Mouse (Mus musculus) CH12.LX (cell line): ENCODE results near the gene Rbfox1. TPM values are rescaled to one million over a fixed set of nuclear protein-coding genes. Genes with fewer than 3 reads are reported as not detected.

Experiments
- DNase-seq: peaks from one replicate; pipeline ENCODE4 v3.0.0-alpha.2; 2013; ENCODE audit errors: extremely low read depth
- H3K27ac ChIP-seq: 2 replicates; pipeline ENCODE4 v1.5.1; 2012; ENCODE audit warnings: low read depth, mild to moderate bottlenecking, control low read depth, moderate library complexity; ENCODE audit not compliant: insufficient read depth
- H3K27me3 ChIP-seq: replicated peaks from 2 replicates; pipeline ENCODE3; 2012; ENCODE audit warnings: inconsistent platforms
- H3K36me3 ChIP-seq, 2 experiments: replicated peaks in 1 of 2; 2 replicates each; pipeline versions ENCODE3 to v1.6.1; 2012; ENCODE audit warnings: inconsistent platforms in 1 of 2, low read length in 1 of 2, mild to moderate bottlenecking in 1 of 2, mixed read lengths in 1 of 2, moderate library complexity in 1 of 2; ENCODE audit not compliant: control insufficient read depth in 1 of 2, insufficient read depth in 1 of 2
- H3K4me1 ChIP-seq, 2 experiments: 2 replicates each; pipeline ENCODE4 v1.6.1; 2012; ENCODE audit warnings: inconsistent platforms in 1 of 2, moderate library complexity in 1 of 2; ENCODE audit not compliant: insufficient read depth in 2 of 2, control insufficient read depth in 1 of 2
- H3K4me2 ChIP-seq: 2 replicates; pipeline ENCODE4 v1.6.1; 2012; ENCODE audit warnings: low read depth, mild to moderate bottlenecking, control low read depth; ENCODE audit not compliant: poor library complexity, insufficient read depth, severe bottlenecking
- H3K4me3 ChIP-seq, 3 experiments: fragments of 150-350 bp in 1 of 3; sonication (generic) in 1 of 3; replicated peaks in 1 of 3; 2 replicates each; pipeline versions ENCODE3 to v1.5.1; 2011 to 2012; ENCODE audit warnings: low read depth in 2 of 3, low read length in 2 of 3, mild to moderate bottlenecking in 2 of 3, moderate library complexity in 2 of 3, control low read depth in 1 of 3, improper control_type of control experiment in 1 of 3, inconsistent platforms in 1 of 3, mixed read lengths in 1 of 3; ENCODE audit not compliant: poor library complexity in 1 of 3
- H3K79me2 ChIP-seq: replicated peaks from 2 replicates; pipeline ENCODE4 v1.6.1; 2012; ENCODE audit warnings: mild to moderate bottlenecking, moderate library complexity; ENCODE audit not compliant: control insufficient read depth, poor library complexity, insufficient read depth, severe bottlenecking; ENCODE audit errors: extremely low read depth
- H3K9ac ChIP-seq: 2 replicates; pipeline ENCODE4 v1.6.1; 2012; ENCODE audit warnings: low read depth, mild to moderate bottlenecking, control low read depth, moderate library complexity; ENCODE audit not compliant: insufficient read depth
- H3K9me3 ChIP-seq: replicated peaks from 2 replicates; pipeline ENCODE3; 2012; ENCODE audit warnings: low read length, inconsistent platforms, mixed read lengths
- BHLHE40 ChIP-seq: IDR thresholded peaks from 2 replicates; pipeline ENCODE4 v1.6.1; 2011; ENCODE audit warnings: mild to moderate bottlenecking, low read depth, low read length, improper control_type of control experiment
- CHD1 ChIP-seq: IDR thresholded peaks from 2 replicates; pipeline ENCODE4 v1.6.1; 2012; ENCODE audit warnings: low read depth, low read length, improper control_type of control experiment, inconsistent platforms
- CHD2 ChIP-seq: IDR thresholded peaks from 2 replicates; pipeline ENCODE4 v1.6.1; 2011; ENCODE audit warnings: low read length, improper control_type of control experiment
- CTCF ChIP-seq, 2 experiments: IDR thresholded peaks in 1 of 2; conservative IDR thresholded peaks in 1 of 2; 2 replicates each; pipeline ENCODE4 v1.5.1; 2011 to 2012; ENCODE audit warnings: low read depth in 2 of 2, low read length in 2 of 2, improper control_type of control experiment in 1 of 2, inconsistent platforms in 1 of 2, mild to moderate bottlenecking in 1 of 2, moderate library complexity in 1 of 2
- ELF1 ChIP-seq: IDR thresholded peaks from 2 replicates; pipeline ENCODE4 v1.6.1; 2014; ENCODE audit warnings: low read depth, mild to moderate bottlenecking, inconsistent platforms, low read length, improper control_type of control experiment
- EP300 ChIP-seq: IDR thresholded peaks from 2 replicates; pipeline ENCODE4 v1.6.1; 2011; ENCODE audit warnings: low read length, improper control_type of control experiment
- ETS1 ChIP-seq: conservative IDR thresholded peaks from 2 replicates; pipeline ENCODE4 v1.6.1; 2012; ENCODE audit warnings: low read depth, mild to moderate bottlenecking, inconsistent platforms, low read length, improper control_type of control experiment, moderate library complexity
- JUN ChIP-seq: IDR thresholded peaks from 2 replicates; pipeline ENCODE4 v1.6.1; 2011; ENCODE audit warnings: low read depth, mild to moderate bottlenecking, low read length, improper control_type of control experiment, moderate library complexity; ENCODE audit not compliant: insufficient read depth
- KAT2A ChIP-seq: IDR thresholded peaks from 2 replicates; pipeline ENCODE4 v1.6.1; 2012; ENCODE audit warnings: low read length, improper control_type of control experiment, inconsistent platforms; ENCODE audit not compliant: insufficient replicate concordance
- MAZ ChIP-seq: IDR thresholded peaks from 2 replicates; pipeline ENCODE4 v1.6.1; 2012; ENCODE audit warnings: low read depth, mild to moderate bottlenecking, inconsistent platforms, low read length, improper control_type of control experiment, moderate library complexity
- MEF2A ChIP-seq: IDR thresholded peaks from 2 replicates; pipeline ENCODE4 v1.6.1; 2014; ENCODE audit warnings: low read depth, mild to moderate bottlenecking, inconsistent platforms, low read length, improper control_type of control experiment, borderline replicate concordance
- MYC ChIP-seq: IDR thresholded peaks from 2 replicates; pipeline ENCODE4 v1.6.1; 2011; ENCODE audit warnings: low read depth, mild to moderate bottlenecking, improper control_type of control experiment, low read length
- NELFE ChIP-seq: IDR thresholded peaks from 2 replicates; pipeline ENCODE4 v1.6.1; 2011; ENCODE audit warnings: low read depth, low read length, improper control_type of control experiment
- NRF1 ChIP-seq: IDR thresholded peaks from 2 replicates; pipeline ENCODE4 v1.6.1; 2014; ENCODE audit warnings: low read depth, mild to moderate bottlenecking, inconsistent platforms, low read length, improper control_type of control experiment, moderate library complexity
- PAX5 ChIP-seq: IDR thresholded peaks from 2 replicates; pipeline ENCODE4 v1.6.1; 2012; ENCODE audit warnings: low read length, inconsistent platforms, mixed read lengths
- RAD21 ChIP-seq: IDR thresholded peaks from 2 replicates; pipeline ENCODE4 v1.6.1; 2011; ENCODE audit warnings: low read depth, mild to moderate bottlenecking, low read length, improper control_type of control experiment, moderate library complexity
- RCOR1 ChIP-seq: conservative IDR thresholded peaks from 2 replicates; pipeline ENCODE4 v1.6.1; 2012; ENCODE audit warnings: low read depth, mild to moderate bottlenecking, inconsistent platforms, low read length, improper control_type of control experiment
- SMC3 ChIP-seq: IDR thresholded peaks from 2 replicates; pipeline ENCODE4 v1.6.1; 2011; ENCODE audit warnings: low read depth, low read length, improper control_type of control experiment
- TBP ChIP-seq: conservative IDR thresholded peaks from 2 replicates; pipeline ENCODE4 v1.6.1; 2011; ENCODE audit warnings: low read depth, low read length, improper control_type of control experiment
- TCF12 ChIP-seq: IDR thresholded peaks from 2 replicates; pipeline ENCODE4 v1.6.1; 2014; ENCODE audit warnings: low read depth, mild to moderate bottlenecking, inconsistent platforms, low read length, improper control_type of control experiment
- dilution Hi-C: fragments of 300-500 bp; cut with MboI; formaldehyde crosslinking; loops from 2 replicates; pipeline ENCODE4 v1.14.3; 2020; ENCODE audit warnings: low sequenced_read_pairs; ENCODE audit not compliant: extremely low pct_unique_long_range_greater_than_20kb, extremely low pct_ligation_motif_present
- in situ Hi-C: fragments of 300-500 bp; cut with MboI; formaldehyde crosslinking; loops from 3 replicates; pipeline ENCODE4 v1.14.3; 2019; ENCODE audit warnings: low sequenced_read_pairs, low pct_ligation_motif_present, low pct_unique_long_range_greater_than_20kb, mixed read lengths
- polyA plus RNA-seq: library from polyadenylated mRNA; unstranded; fragments of >175 nt; gene quantifications from 2 replicates; pipeline ENCODE4 v1.2.1, GENCODE M21; 2012; ENCODE audit warnings: low read depth; ENCODE audit not compliant: insufficient read length
- total RNA-seq, 2 experiments: library from RNA; depleted of rRNA; stranded (reverse); fragments of 300-350 nt in 1 of 2; fragments of >200 nt in 1 of 2; gene quantifications; 2 replicates each; pipeline ENCODE4 v1.2.3; 2012 to 2014

Rbfox1 gene
- total and polyA plus RNA-seq, 3 experiments = not detected

- TF ChIP-seq KAT2A = no peak
- no peak for TF ChIP-seq BHLHE40
- no peak for TF ChIP-seq ELF1
- TF ChIP-seq RCOR1 = no peak
- TF ChIP-seq ETS1 = no peak
- TF ChIP-seq SMC3 = no peak
- TF ChIP-seq NELFE = no peak
- TF ChIP-seq CHD1 = no peak
- TF ChIP-seq MAZ = no peak
- TF ChIP-seq TCF12 = no peak
- TF ChIP-seq, all 38 proteins: peak for 0
- in situ Hi-C loops (no loop called here), dilution Hi-C loops (no loop called here)
- Histone ChIP-seq H3K36me3 (no peaks in the 10 kb centered on the region), H3K27ac (no peak overlapping the region), H3K4me3 (no peak overlapping the region), H3K79me2 (no peaks in the 10 kb centered on the region), H3K4me2 (no peak overlapping the region), H3K9ac (no peak overlapping the region), H3K4me1 (no peaks in the 10 kb centered on the region), H3K9me3 (peaks cover 80% of the 10 kb centered on the region), H3K27me3 (no peaks in the 10 kb centered on the region)
- DNase-seq = no peak
Measured at GRCm38 (mm10) chr16:6331400-6331939, 446.3 kb downstream of the Rbfox1 start.

DNA sequence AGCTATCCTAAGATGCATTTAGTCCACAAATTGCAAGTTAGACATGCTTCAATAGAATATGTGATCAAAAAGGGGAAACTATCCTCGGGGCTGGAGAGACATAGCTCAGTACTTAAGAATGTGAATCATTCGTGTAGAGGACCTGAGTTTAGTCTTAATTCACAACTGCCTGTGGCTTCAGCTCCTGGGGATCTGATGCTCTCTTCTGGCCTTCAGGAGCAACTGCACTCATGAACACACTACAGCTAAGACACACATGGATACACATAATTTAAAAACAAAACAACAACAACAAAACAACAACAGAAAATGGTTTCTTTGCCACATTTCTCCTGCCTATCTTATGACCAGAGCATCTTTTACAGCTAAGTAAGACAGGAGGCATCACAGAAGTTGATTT, 448.1 kb downstream of the Rbfox1 start:
- DNase-seq = no peak
- no peaks in the 10 kb centered on the region for H3K4me1 ChIP-seq
- no peaks in the 10 kb centered on the region for H3K36me3 ChIP-seq
- H3K27ac ChIP-seq = no peak overlapping the region
- no peak overlapping the region for H3K4me2 ChIP-seq
- peaks cover 81% of the 10 kb centered on the region for H3K9me3 ChIP-seq
- no peaks in the 10 kb centered on the region for H3K79me2 ChIP-seq
- TF ChIP-seq MEF2A (no peak), JUN (no peak)
- H3K9ac ChIP-seq = no peak overlapping the region
- no peaks in the 10 kb centered on the region for H3K27me3 ChIP-seq
- H3K4me3 ChIP-seq = no peak overlapping the region
- dilution Hi-C loops = no loop called here
- in situ Hi-C loops = no loop called here

DNA sequence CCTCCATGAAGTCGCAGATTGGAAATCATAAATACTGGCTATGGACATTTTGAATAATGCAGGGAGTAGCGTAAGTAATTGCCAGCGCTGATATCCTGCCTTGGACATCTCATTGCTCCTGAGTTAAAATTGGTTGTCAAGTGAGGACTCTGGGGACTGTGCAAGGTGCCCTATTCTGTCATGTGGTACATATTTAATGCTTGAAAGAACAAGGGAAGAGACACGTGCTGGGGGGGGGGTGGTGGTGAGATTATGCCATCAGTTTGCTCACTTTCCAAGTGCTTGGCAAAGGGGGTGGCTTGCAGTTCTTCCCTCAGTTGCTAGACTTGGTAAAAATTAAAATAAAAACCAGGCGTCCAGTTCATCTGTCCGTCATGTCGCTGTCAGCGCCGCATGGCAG, 462.9 kb downstream of the Rbfox1 start:
- H3K9ac ChIP-seq = no peak overlapping the region
- no peaks in the 10 kb centered on the region for H3K36me3 ChIP-seq
- no peaks in the 10 kb centered on the region for H3K79me2 ChIP-seq
- H3K9me3 ChIP-seq = peaks cover 75% of the 10 kb centered on the region
- dilution Hi-C loops (no loop called here), in situ Hi-C loops (no loop called here)
- TF ChIP-seq BHLHE40 (no peak), RAD21 (no peak), TBP (no peak), NRF1 (no peak), PAX5 (no peak), CHD2 (no peak), MAZ (no peak), CTCF (conservative IDR thresholded peaks at IDR 0.05 in 1 of 2, IDR thresholded peaks at IDR 0.05 in 1 of 2; ENCODE audit: low read depth in 2 of 2, low read length in 2 of 2) (no peak), MEF2A (no peak), MYC (no peak), EP300 (no peak)
- no peaks in the 10 kb centered on the region for H3K27me3 ChIP-seq
- DNase-seq = no peak
- no peak overlapping the region for H3K4me3 ChIP-seq
- no peaks in the 10 kb centered on the region for H3K4me1 ChIP-seq
- no peak overlapping the region for H3K27ac ChIP-seq
- H3K4me2 ChIP-seq = no peak overlapping the region
